Mouse (Mus musculus) erythroblast, embryonic 14.5 days (primary cell): ENCODE measurements around the gene Slc8a1.

Source experiments
- GATA1 ChIP-seq: IDR thresholded peaks from 2 replicates; pipeline ENCODE4 v1.6.1; 2012; ENCODE audit warnings: low read length, inconsistent platforms, mixed read lengths
- TAL1 ChIP-seq: IDR thresholded peaks from 3 replicates; pipeline ENCODE4 v1.6.1; 2012; ENCODE audit warnings: low read length, inconsistent platforms, mixed read lengths

DNA sequence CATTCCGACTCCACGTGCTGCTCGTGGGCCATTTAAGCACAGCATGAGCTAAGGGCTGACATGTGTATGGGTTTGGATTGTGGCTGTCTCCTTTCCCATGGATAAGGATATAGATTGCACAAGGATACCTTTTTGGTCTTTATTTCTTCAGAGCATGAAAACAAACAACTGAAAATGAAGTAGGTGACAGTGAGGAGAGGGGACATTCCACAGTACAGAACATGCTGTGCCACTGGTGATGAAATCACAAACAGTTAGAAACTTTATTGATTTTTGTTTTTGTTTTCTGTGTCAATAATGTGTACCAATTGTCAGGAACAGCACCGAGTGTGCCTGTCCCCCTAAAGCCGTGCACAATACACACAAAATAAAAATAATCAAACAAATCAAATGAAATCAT lies 352.7 kb downstream of the Slc8a1 start:
- TF ChIP-seq GATA1 (no peak), TAL1 (no peak)
